Mouse (Mus musculus): ENCODE results near the gene Abcf3. TPM values are rescaled to one million over a fixed set of nuclear protein-coding genes. Genes with fewer than 3 reads are reported as not detected.
A peak's percentile ranks its signal among the peaks of the same experiment; 100 is the strongest.

Abcf3 gene
- total RNA-seq, 2 experiments from 2014 or later, result 102 to 109 TPM

- no peak overlapping the region for H3K27ac ChIP-seq
- no peak overlapping the region for H3K4me3 ChIP-seq
- no peak for TF ChIP-seq CTCF (IDR thresholded peaks at IDR 0.05)
- no peak for DNase-seq (ENCODE audit: extremely low spot score in 1 of 2, low spot score in 2 of 2)
- intact Hi-C loops (cut with DNase I), result no loop called here
These were observed 19.6 kb upstream of the Abcf3 start for GRCm38 (mm10) chr16:20528779-20529178.

- Histone ChIP-seq H3K4me3 (no peak overlapping the region), H3K27ac (no peak overlapping the region)
- DNase-seq (ENCODE audit: extremely low spot score in 1 of 2, low spot score in 2 of 2), result no peak
- intact Hi-C loops (cut with DNase I), result no loop called here
- TF ChIP-seq CTCF (IDR thresholded peaks at IDR 0.05), result no peak
These were observed 19.0 kb upstream of the Abcf3 start for GRCm38 (mm10) chr16:20529375-20529774.

GRCm38 (mm10) chr16:20530941-20531340 is 17.4 kb upstream of the Abcf3 start:
- no peak for DNase-seq (ENCODE audit: extremely low spot score in 1 of 2, low spot score in 2 of 2)
- intact Hi-C loops (cut with DNase I), result no loop called here
- no peak for TF ChIP-seq CTCF (IDR thresholded peaks at IDR 0.05)
- no peak overlapping the region for H3K27ac ChIP-seq
- no peak overlapping the region for H3K4me3 ChIP-seq

GRCm38 (mm10) chr16:20534617-20535295 is 13.6 kb upstream of the Abcf3 start:
- no peak overlapping the region for H3K4me3 ChIP-seq
- H3K27ac ChIP-seq, result peak overlapping the region; percentile 2; the same call in 1 of the 2 replicates
- no peak for TF ChIP-seq CTCF (IDR thresholded peaks at IDR 0.05)
- intact Hi-C loops (cut with DNase I), result loop anchor here (2.0 kb wide), 1 partner anchor 18 kb away; the partner anchor contains the start of gene Dvl3
- DNase-seq (ENCODE audit: extremely low spot score in 1 of 2, low spot score in 2 of 2), result no peak

- peak within 1 kb of the TSS; percentile 99 for H3K4me3 ChIP-seq
- intact Hi-C loops (cut with DNase I), result loop anchor here (2.0 kb wide), 1 partner anchor 19 kb away; the partner anchor contains the start of gene Dvl3
- H3K27ac ChIP-seq, result peak within 1 kb of the TSS; percentile 98
- no peak for TF ChIP-seq CTCF (IDR thresholded peaks at IDR 0.05)
- DNase-seq (ENCODE audit: extremely low spot score in 1 of 2, low spot score in 2 of 2), result peak; percentile 90 to 92
These were observed 12.9 kb upstream of the Abcf3 start, which contains the start of gene Ap2m1 for GRCm38 (mm10) chr16:20535296-20536080. Gene Ap2m1 (plus strand): TSS chr16:20535478.

- intact Hi-C loops (cut with DNase I), result no loop called here
- Histone ChIP-seq H3K27ac (peak overlapping the region; percentile 98), H3K4me3 (peak overlapping the region; percentile 99)
- no peak for DNase-seq (ENCODE audit: extremely low spot score in 1 of 2, low spot score in 2 of 2)
- no peak for TF ChIP-seq CTCF (IDR thresholded peaks at IDR 0.05)
These were observed 12.2 kb upstream of the Abcf3 start for GRCm38 (mm10) chr16:20536081-20536665.

- peak overlapping the region; percentile 99 for H3K4me3 ChIP-seq
- TF ChIP-seq CTCF (IDR thresholded peaks at IDR 0.05), result no peak; the same call in 1 of the 2 replicates
- intact Hi-C loops (cut with DNase I), result no loop called here
- H3K27ac ChIP-seq, result peak overlapping the region; percentile 44; the same call in 1 of the 2 replicates
- peak in 1 of 2 experiments; percentile 27 for DNase-seq (ENCODE audit: extremely low spot score in 1 of 2, low spot score in 2 of 2)
These were observed 11.3 kb upstream of the Abcf3 start for GRCm38 (mm10) chr16:20537071-20537471.

- peak overlapping the region; percentile 44; the same call in 1 of the 2 replicates for H3K27ac ChIP-seq
- no peak for TF ChIP-seq CTCF (IDR thresholded peaks at IDR 0.05)
- no peak for DNase-seq (ENCODE audit: extremely low spot score in 1 of 2, low spot score in 2 of 2)
- peak overlapping the region; percentile 99 for H3K4me3 ChIP-seq
- intact Hi-C loops (cut with DNase I), result no loop called here
These were observed 10.6 kb upstream of the Abcf3 start for GRCm38 (mm10) chr16:20537601-20538320.

GRCm38 (mm10) chr16:20539649-20540048 is 8.7 kb upstream of the Abcf3 start:
- no peak for TF ChIP-seq CTCF (IDR thresholded peaks at IDR 0.05)
- DNase-seq (ENCODE audit: extremely low spot score in 1 of 2, low spot score in 2 of 2), result no peak
- no peak overlapping the region for H3K27ac ChIP-seq
- intact Hi-C loops (cut with DNase I), result no loop called here
- H3K4me3 ChIP-seq, result no peak overlapping the region

- no peak overlapping the region for H3K4me3 ChIP-seq
- intact Hi-C loops (cut with DNase I), result no loop called here
- H3K27ac ChIP-seq, result no peak overlapping the region
- no peak for TF ChIP-seq CTCF (IDR thresholded peaks at IDR 0.05)
- no peak for DNase-seq (ENCODE audit: extremely low spot score in 1 of 2, low spot score in 2 of 2)
These were observed 7.9 kb upstream of the Abcf3 start for GRCm38 (mm10) chr16:20540438-20540837.

GRCm38 (mm10) chr16:20545696-20546095 is 2.7 kb upstream of the Abcf3 start:
- Histone ChIP-seq H3K4me3 (no peak overlapping the region), H3K27ac (no peak overlapping the region)
- no peak for DNase-seq (ENCODE audit: extremely low spot score in 1 of 2, low spot score in 2 of 2)
- intact Hi-C loops (cut with DNase I), result loop anchor here (5.0 kb wide), 1 partner anchor 67 kb away; the partner anchor contains the start of genes Alg3, Eef1akmt4 and Gm49333
- TF ChIP-seq CTCF (IDR thresholded peaks at IDR 0.05), result no peak
